Mouse (Mus musculus): ENCODE data around the gene Ube2h.

Gene Ube2h

DNA sequence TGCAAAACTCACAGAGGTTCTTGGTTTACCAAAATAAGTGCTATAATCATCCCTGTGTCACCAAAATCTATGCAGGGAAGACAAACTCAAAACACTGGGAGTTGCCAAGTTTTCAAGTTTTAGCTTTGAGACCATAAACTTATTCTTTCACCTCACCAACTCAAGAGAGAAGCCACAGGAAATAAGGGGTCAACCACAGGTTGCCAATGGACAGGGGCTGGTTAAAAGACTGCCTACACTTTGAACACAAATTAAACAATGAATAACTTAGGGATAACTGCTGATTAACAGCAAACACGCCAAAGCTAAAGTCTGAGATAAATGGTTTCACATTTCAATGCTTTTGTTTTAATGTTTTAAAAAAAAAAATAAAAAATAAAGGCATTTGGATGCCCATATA, 5.2 kb downstream of the Ube2h start:
- no peak for DNase-seq

DNA sequence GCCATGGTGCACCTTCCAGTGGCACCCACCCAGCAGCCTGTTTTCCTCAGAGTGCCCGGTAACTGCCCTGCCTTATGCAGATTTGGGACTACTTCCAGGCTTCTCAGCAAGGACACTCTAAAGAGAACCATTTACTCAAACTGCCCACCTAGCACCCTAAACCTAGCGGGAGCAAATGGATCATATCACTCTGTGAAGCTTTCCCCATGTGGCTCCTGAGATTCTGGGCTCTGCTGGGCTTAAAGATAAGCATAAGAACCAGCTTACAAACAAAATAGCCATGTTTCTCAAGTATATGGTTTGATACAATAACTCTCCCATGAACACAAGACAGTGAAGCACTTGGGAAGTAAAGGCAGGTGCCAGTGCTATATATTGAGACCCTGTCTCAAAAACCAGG, 11.8 kb downstream of the Ube2h start:
- DNase-seq = no peak

DNA sequence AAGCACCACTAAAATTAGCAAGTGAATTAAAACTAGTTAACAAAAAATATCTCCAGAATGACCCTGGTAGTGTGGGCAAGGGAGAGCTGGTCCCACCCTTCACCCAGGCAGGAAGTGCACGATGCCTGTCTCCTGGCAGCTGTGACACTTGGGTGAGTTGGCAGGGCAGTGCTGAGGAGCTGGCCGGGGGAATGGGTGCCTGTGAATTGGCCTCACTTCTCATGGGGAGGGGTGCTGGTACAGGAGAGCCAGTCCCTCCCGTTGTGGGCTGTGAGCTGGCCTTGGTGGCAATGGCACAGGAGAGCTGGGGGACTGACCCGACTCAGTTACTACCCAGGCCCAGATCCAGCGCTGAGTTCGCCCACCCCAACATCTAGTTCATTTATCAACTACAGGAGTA, 16.4 kb downstream of the Ube2h start:
- peak; percentile 18 to 35 for DNase-seq

DNA sequence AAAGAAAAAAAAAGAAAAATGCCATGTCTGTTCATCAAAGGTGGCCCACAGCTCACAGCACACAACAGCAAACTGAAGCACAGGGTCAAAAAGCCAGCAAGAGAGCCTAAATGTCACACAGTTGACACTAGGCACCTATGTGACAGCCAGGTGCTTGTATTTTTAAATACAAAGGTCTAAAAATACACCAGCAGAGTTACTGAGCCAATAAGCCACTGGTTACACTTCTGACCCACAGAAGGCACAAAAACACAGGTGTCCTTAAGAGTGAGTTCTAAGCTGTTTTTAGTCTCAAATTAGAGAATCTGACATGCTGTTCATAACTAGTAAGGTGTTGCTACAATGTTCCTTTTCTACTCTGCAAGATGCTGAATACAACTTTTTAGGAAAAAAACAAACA, 17.7 kb downstream of the Ube2h start:
- no peak for DNase-seq

DNA sequence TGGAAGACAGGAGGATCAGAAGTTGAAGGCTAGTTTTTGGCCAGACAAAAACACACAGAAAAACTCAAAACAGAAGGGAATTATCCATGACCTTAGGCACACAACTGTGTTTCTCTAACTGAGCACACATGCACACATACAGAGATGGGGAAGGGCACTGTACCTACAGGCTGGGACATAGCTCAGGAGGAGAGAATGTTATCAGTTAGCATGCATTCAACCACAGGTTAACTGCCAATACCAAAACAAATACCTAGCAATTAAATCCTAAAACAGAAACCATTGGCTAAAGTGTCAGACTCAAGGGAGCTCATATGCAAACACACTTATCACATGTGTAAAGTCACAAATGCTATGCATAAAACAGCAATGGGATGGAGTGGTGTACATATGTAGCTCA, 20.2 kb downstream of the Ube2h start:
- no peak for DNase-seq

DNA sequence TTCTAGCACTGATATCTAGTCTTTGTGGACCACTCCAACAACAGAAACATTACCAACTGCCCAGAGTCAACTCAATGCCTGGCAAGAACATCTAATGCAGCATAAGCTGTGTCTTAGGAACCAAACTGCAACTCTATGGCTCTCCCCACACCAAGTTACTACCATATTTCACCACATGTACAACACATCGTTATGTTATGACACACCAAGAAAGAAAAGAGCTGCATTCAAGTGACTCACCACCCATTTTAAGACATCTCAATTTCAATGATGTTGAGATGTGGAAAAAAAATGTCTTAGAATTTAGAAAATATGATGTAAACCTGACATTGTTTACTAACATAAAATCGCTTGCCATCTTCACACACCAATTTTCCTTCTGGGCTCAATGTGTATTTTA, 22.0 kb downstream of the Ube2h start:
- no peak for DNase-seq

DNA sequence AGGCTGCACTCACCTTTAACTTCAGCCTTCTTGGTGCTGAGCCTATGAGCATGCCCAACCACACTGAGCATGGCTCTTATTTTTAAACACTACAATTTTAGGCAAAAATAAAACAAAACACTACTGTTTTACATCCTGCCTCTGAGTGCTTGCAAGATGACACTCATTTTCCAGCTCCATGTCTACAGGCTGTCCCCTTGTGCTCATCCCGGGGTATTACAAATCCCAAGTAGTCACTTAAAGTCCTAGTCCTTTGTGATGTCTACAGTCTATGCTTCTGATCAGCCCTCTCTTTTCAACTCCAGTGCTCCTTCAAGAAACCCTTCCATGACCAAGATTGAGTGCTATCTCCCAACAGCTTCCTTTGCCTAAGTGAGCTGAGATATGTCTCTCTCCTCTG, 26.0 kb downstream of the Ube2h start:
- DNase-seq = no peak

DNA sequence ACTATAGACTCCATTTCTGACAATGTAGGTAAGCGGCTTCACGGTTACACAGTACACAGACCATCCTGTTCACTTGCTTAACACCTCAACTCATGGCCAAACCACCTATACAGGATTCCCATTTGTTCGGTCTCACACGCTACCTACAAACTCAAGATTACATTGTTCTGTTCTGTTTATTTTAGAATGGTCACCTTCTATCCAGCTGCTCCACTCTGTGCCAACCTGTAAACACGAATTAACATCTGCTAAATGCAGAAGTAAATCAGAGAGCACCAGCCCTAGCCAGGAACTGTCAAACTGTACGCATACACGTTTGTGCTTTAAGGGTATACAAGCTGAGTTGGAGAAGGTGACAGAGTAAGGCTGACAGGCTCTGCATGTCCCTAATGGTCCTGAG, 27.5 kb downstream of the Ube2h start:
- no peak for DNase-seq

DNA sequence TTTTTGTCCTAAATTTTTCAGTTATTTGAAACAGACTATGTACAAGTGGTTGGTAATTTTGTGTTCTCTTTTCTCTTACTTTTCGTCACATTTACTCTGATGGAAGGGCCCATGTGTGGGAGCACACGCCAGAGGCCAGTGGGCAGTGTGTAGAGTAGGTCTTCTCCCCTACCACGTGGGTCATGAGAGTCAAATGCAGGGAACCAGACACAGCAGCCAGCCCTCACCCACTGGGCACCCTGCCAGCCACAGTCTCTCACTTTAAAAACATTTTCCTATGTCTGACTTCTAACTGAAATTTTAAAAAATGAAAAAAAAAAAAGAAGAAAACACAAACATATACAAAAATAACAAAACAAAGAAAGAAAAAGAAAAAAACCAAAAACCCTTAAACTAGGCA, 28.0 kb downstream of the Ube2h start:
- DNase-seq = peak; percentile 26 to 28

DNA sequence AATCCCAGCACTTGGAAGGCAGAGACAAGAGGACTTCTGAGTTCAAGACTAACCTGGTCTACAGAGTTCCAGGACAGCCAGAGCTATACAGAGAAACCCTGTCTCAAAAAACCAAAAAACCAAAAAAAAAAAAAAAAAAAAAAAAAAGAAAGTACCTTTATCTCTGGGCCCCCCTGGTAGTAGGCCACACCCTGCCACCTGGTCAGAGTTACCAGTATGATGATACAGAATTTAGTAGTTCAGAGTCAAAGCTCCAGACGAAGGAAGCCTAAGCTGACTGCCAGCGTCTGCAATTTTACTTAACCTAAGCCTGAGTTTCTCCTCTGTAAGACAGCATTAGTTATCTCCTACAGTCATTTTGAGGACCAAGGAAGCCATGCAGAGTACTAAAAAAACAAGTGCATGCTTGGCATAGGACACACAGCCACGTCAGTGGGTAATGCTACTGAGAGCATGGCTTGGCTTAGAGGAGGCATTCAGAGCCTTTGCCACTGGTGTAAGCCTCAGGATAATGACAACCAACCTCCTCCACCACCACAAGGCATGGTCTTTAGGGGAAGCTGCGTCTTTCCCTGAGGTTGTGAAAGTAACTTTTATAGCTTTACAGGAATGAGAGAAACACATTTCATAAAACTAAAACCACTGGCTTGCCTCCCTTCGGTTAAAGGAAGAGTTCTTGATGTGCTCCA, 29.0 kb downstream of the Ube2h start:
- no peak for DNase-seq

DNA sequence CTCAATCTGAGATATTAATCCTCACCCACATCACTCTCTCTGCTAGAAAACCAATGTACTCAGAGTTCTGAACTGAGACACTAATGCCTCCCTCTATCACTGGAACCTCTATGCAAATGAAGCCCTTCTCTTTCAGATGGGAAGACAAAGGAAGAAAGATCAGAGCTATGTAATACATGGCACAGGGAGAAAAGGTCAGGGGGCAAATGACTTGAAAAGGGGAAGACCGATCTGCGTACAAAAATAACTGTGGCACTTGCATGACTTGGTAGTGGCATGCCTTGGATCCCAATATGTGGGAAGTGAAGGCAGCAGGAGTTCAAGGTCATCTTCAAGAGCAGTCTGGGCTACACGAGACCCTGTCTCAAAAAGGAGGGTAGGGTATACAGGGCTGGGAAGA, 31.4 kb downstream of the Ube2h start:
- no peak for DNase-seq

DNA sequence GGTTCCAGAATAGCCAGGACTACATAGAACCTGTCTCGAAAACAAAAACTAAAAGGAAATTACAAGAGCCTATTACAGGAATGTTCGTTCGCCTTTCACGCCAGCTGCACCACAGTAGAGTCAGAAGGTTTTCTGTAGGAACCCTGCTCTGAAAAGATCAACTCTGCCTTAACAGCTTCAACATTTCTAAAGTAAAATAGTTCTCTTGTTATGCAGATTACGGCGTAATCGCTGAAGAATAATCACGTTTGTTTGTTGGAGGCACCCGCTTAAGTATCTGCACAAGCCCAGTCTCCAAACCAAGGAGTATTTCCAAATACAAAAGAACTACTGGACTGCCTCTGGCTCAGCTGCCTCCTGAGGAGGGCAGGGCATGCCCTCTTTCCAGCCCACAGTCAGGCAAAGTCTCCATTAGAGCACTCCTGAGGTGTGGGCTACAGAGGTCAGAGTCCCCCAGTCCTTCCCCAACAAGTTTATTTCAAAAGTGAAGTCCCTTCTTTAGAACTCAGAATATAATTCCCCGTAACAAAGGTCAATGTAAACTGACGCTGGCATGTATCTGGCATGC, 31.9 kb downstream of the Ube2h start:
- DNase-seq = no peak

DNA sequence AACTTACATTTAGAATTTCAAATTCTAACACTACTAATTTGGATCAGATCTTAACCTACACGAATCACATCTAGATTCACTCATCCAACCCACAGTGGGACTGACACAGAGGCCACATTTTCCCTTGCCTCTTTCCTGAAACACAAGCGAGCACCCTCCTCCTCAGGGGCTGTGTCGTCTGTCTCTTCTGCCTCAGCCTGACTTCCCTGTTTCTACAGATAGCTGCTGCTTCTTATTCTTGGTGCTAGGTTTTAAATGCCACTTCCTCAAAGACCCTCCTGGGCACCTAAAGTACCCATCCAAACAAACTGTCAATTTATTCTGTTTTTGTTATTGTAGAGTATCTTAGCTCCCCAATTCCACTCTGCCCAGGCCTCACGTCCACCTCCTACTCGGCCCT, 34.5 kb downstream of the Ube2h start:
- DNase-seq = no peak

DNA sequence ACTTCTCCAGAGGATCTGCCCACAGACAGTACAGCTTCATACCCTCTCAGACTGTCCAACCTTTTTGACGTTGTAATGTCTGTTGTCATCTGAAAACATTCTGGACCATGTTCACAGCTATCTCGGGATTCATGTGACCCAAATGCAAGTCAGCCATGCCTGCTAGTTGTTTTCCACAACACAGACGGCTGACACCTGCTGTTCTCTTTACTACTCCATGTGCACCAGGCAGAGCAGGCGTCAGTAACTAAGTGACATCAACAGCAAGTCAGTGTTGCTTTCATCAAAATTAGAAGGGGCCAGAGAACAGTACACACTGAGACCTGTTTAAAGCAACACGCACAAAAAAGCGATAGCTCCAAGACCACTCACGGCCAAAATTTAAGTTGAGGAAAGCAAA, 36.9 kb downstream of the Ube2h start:
- DNase-seq = no peak

DNA sequence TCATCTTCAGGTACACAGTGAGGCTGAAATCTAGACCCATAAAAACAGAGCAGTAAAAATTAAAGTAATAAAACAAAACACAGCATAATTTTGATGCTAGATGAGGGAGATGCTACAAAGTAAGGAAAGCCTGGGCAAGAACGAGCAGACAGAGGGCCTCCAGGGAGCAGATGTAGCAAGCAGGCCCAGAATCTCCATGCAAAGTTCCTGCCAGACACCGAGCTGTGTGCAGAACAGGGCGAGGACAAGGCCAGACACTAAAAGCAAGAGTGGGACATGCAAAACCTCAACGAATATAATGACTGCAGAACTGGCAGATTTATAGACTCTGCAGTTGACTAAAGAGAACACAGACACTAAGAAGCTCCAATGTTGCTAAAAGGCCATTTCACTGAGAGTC, 38.9 kb downstream of the Ube2h start:
- DNase-seq = no peak

DNA sequence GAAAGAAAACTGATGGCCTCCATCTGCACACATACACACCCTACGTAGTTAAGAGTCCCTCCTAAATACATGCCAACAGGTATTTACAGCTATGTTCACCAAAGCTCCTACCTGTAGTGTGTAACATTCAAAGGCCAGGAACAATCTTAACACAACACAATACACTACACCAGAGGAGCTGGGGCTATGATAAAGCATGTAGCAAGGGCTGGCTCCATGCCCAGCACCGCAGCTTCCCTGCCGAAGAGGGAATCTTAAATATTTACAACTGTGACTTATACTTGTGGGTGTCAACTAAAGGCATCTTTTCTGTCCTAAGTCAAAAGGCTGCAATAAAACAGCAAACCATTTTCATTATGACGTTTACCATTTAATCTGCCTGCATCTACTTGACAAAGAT, 41.3 kb downstream of the Ube2h start:
- DNase-seq = peak; percentile 57 to 68

DNA sequence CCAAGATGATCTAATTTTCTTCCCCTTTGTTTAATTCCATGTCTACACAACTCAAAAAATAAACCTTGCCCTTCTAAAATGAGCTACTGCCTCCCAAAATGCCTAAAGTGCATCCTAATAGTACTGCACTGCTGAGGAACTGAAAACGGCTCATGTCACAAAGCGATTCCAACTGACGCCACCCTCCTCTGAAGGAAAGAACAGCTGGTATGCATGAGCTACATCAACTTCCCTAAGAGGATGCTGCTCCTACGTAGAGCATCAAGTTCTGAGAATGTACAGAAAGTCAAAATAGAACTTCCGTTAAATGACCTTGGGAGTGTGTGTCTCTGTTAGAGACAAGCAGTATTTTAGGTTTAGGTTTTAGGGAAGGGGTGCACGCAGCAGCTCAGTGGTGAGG, 45.1 kb downstream of the Ube2h start:
- DNase-seq = no peak

DNA sequence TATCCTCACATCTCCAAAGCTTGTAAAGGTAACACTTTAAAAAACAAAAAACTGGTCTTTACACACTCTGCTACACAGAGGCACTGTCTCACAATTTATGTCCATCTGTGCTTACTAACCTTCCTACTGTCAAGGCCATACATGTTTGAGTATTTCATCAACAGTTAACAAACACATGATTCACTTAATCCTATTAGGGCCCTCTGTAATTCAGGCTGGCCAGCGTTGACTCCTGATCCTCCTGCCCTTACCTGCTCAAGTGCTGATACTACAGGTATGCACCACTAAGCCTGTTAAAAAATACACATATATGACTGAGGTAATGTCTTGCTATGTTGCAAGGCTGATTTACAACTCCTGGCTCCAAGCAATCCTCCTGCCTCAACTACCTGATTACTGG, 46.4 kb downstream of the Ube2h start:
- no peak for DNase-seq

DNA sequence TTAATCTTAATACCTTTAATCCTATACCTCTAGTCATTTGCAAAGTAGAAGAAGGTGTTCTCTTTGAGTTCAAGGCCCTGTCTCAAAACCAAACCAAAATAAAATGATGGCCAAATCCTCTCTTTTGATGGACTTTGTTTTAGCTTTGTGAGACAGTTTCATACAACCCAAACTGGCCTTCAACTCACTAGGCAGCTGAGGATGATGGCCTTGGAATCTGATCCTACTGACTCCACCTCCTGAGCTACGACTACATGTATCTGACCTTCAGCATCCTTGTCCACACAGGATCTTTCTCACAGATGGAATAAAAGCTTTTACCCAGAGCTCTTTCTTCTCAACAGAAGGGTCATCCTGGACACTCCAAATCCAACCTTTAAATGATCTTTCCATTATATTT, 48.5 kb downstream of the Ube2h start:
- no peak for DNase-seq

DNA sequence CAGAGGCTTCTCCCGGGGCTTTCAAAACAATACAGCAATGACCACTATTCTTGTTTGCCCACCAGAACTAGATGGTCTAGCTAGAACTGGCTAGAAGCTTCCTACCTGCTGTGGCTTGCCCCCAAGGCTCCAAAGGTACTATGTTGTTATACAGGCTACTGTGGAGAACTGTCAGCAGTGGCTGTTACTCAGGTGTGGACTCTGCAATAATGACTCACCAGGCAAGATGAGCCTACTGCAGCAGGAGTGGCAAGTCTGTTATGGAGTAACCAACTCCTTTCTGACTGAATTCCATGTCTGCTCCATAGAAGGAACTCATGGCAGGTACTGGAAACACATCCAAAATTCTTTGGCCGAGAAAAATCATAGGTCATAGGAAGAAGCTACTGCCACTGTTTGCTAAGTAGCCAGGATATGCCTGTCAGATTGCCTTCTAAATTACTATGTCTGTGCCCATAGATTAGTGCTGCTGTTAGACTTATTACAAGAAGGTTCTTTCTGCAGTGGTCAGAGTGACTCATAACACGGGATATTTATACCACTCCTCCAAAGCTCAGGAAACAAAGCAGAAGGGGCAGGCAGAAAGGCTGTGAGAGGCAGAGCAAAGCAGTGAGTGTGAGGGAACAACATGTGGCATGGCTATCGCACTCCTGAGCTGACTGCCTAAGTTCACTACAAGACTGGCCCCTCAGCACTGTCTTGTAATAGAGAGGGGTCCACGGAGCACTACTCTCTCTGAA, 51.9 kb downstream of the Ube2h start:
- DNase-seq = no peak

DNA sequence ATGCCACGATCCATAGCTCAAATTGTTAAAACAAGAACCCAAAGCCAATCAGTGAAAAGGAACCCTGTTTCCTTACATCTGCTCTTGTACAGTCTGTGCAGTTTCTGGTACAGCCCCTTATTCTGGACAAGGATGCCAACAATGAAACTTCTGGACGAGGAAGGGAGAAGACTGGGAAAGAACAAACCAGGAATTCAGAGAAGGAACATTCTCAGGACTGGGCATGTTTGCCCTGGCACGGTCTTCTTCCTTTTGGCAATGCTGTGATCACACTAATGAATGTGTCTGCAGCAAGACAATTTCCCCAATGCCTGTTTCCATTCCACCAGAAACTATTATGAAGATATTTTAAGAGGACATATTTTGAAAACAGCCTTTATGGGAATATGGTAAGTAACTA, 55.6 kb downstream of the Ube2h start:
- DNase-seq = no peak

DNA sequence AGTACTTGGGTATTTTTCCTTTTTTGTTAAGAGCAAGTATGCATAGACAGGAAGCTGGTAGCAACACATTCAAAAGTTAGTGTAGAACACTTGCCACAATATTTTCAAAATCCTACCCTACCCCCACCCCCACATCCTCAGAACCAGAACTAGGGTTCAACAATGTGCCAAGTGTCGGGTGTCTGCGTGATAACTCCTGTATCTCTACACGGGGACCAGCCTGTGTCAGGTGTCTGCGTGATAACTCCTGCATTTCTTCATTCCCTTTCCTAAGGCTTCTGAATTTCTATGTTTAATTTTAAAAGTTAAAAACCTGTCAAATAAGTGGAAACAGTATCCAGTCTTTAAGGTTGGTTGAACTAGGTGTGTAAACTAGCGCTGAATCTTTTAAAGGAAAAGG, 58.4 kb downstream of the Ube2h start:
- no peak for DNase-seq

DNA sequence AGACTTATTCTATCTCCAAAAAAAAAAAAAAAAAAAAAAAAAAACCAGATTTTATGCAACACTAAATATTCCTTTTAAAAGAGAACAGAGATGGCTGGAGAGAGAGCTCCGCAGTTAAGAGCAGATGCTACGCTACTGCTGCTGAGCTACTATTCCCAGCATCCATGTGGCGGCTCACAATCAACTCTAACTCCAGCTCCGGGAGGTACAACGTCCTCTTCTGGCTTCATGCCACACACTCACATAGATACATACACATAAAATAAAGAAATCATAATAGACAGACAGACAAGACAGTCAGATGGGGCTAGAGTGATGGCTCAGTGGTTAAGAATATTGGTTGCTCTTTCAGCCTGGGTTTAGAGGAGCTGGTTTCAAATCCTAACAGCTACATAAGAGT, 58.9 kb downstream of the Ube2h start:
- no peak for DNase-seq

DNA sequence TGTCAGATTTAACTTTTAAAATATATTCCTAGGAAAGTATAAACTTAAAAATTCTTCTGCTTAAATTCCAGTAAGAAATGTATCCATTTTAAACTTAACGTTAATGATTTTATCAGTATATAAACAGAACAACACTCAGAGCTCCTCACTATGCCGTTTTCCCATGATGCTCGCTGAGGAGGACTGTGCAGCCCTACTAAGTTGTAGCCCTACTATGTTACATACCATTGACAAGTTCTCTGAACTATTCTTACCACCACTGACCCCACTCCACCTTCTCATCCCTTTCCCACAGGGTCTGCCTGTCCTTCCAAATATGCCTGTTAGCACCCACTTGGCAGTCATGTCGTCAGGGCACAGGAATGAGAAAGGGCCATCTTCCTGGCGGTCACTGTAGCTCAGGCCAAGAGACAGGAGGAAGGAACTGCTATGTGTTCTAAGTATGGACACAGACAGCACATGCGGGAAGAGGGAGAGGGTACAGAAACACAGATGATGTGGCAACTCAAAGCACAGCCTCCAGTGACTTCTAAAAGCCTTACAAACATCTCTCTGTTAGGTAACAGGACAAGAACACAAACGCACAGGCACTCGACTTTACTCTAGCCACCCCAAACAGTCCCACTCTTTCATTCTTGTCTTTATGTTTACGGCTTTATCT, 60.9 kb downstream of the Ube2h start:
- no peak for DNase-seq

All from kidney, postnatal 4 days (tissue).